Comparison of ENCODE assay signal across 9 mouse cellular contexts in the genomic region with DNA sequence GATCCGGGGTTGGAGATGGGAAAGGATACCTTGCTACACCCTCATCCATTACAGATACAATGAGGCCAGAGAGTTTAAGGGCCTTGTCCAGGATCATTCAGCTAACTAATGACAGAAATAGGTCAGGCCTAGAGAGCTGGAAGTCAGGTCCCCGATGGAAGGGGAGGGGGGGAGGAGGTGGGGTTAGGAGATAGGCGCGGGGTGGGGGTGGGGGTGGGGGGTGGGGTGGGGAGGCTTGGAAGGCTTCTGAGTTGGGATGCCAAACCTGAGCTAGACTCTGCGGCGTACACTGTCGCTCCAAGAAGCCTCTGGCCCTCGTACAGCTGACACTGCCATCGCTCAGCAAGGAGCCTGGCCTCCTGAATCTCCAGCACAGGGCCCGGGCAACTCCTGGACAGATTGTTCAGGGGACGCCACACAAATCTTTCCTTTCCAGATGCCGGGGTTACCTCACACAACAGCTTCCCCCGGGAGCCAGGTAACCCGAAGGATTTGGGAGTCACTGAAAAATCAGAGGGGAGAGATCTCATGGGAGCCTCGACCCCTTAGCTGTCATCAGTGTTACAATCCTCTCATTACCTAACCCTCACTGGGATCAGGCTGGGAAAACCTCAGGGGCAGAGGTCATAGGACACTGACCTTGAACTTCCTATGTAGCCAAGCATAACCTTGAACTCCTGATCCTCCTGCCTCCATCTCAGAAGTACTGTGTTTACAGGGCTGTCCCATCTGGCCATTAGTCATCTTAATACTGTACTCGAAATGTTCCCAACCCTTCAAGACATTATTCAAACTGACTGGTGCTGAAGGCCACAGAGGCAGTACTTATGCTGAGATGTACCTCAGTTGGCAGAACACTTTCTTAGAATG. TPM values are rescaled to one million over a fixed set of nuclear protein-coding genes. Genes with fewer than 3 reads are reported as not detected.
DNase-seq lines count a peak whose midpoint lies in the region; ATAC-seq lines count a peak whose summit lies in the region.
"Had no signal": no experiment of that assay in that cellular context is flagged by ENCODE, and none has a peak within 500 bp of the region (broad histone marks: within the 10 kb centered on the region; RNA-seq: fewer than 3 reads in every experiment).

No protein-coding gene starts in this region.

- WGBS in kidney, embryonic 15.5 days = 39% methylated on average over 13 of the region's 16 CpGs
- 28% methylated on average over 14 of the region's 16 CpGs for WGBS in embryonic facial prominence, embryonic 12.5 days
- WGBS in hindbrain, embryonic 16.5 days = 28% methylated on average over 16 of the region's 16 CpGs
- WGBS in neural tube, embryonic 13.5 days = 41% methylated on average over 14 of the region's 16 CpGs

- H3K4me1 ChIP-seq in kidney, embryonic 15.5 days = peaks cover 27% of the 10 kb centered on the region
- peaks cover 18% of the 10 kb centered on the region for H3K4me1 ChIP-seq in embryonic facial prominence, embryonic 12.5 days
- peaks cover 20% of the 10 kb centered on the region for H3K4me1 ChIP-seq in hindbrain, embryonic 16.5 days (ENCODE audit: control insufficient read depth, insufficient read depth, low read depth, low read length)
- H3K4me1 ChIP-seq in neural tube, embryonic 13.5 days (replicated peaks) = peaks cover 32% of the 10 kb centered on the region

- peak overlapping the region; percentile 99 for H3K27ac ChIP-seq in kidney, embryonic 15.5 days
- H3K27ac ChIP-seq in embryonic facial prominence, embryonic 12.5 days = peak overlapping the region; percentile 98
- H3K27ac ChIP-seq in hindbrain, embryonic 16.5 days (ENCODE audit: low read depth, low read length) = peak overlapping the region; percentile 97
- peak overlapping the region; percentile 99 for H3K27ac ChIP-seq in neural tube, embryonic 13.5 days (replicated peaks)
- H3K27ac ChIP-seq: liver, embryonic 14.5 days had no signal

- H3K4me3 ChIP-seq in kidney, embryonic 15.5 days (replicated peaks) = peak overlapping the region; percentile 60
- H3K4me3 ChIP-seq in embryonic facial prominence, embryonic 12.5 days = peak overlapping the region; percentile 49
- H3K4me3 ChIP-seq in hindbrain, embryonic 16.5 days (ENCODE audit: low read length) = peak overlapping the region; percentile 40
- H3K4me3 ChIP-seq in neural tube, embryonic 13.5 days = peak overlapping the region; percentile 39

- no peaks in the 10 kb centered on the region for H3K9me3 ChIP-seq in kidney, embryonic 15.5 days (replicated peaks)
- no peaks in the 10 kb centered on the region for H3K9me3 ChIP-seq in embryonic facial prominence, embryonic 12.5 days
- no peaks in the 10 kb centered on the region for H3K9me3 ChIP-seq in hindbrain, embryonic 16.5 days (ENCODE audit: control insufficient read depth, low read length)
- no peaks in the 10 kb centered on the region for H3K9me3 ChIP-seq in neural tube, embryonic 13.5 days

- no peak for DNase-seq in kidney, postnatal 36 days
- DNase-seq in layer of hippocampus, adult 11-12 months (ENCODE audit: low spot score) = no peak
- no peak for DNase-seq in lung, adult 18-20 months
- no peak for DNase-seq in thymus, postnatal 4 days

- peaks cover 7% of the 10 kb centered on the region; the same call in 1 of the 2 replicates for H3K27me3 ChIP-seq in kidney, embryonic 15.5 days
- H3K27me3 ChIP-seq in embryonic facial prominence, embryonic 12.5 days = peaks cover 12% of the 10 kb centered on the region; the same call in 1 of the 2 replicates
- no peaks in the 10 kb centered on the region for H3K27me3 ChIP-seq in hindbrain, embryonic 16.5 days (replicated peaks; ENCODE audit: control insufficient read depth, insufficient read depth, low read length)
- H3K27me3 ChIP-seq in neural tube, embryonic 13.5 days = no peaks in the 10 kb centered on the region

- peak overlapping the region; percentile 91 for H3K4me2 ChIP-seq in kidney, embryonic 15.5 days
- H3K4me2 ChIP-seq in embryonic facial prominence, embryonic 12.5 days (replicated peaks) = peak overlapping the region; percentile 71
- peak overlapping the region; percentile 80 for H3K4me2 ChIP-seq in hindbrain, embryonic 16.5 days (ENCODE audit: low read length)
- peak overlapping the region; percentile 60 for H3K4me2 ChIP-seq in neural tube, embryonic 13.5 days

- H3K36me3 ChIP-seq in kidney, embryonic 15.5 days = no peaks in the 10 kb centered on the region
- no peaks in the 10 kb centered on the region for H3K36me3 ChIP-seq in embryonic facial prominence, embryonic 12.5 days
- H3K36me3 ChIP-seq in hindbrain, embryonic 16.5 days (ENCODE audit: control insufficient read depth, insufficient read depth, low read length) = no peaks in the 10 kb centered on the region
- peaks cover 8% of the 10 kb centered on the region; the same call in 1 of the 2 replicates for H3K36me3 ChIP-seq in neural tube, embryonic 13.5 days

- ATAC-seq in kidney, embryonic 15.5 days (replicated peaks; ENCODE audit: low FRiP score) = no peak
- ATAC-seq in embryonic facial prominence, embryonic 12.5 days (ENCODE audit: insufficient number of reproducible peaks, insufficient read depth, low FRiP score, low TSS enrichment) = no peak
- ATAC-seq in hindbrain, embryonic 16.5 days = 0 out of 2 replicates have a peak, but pooled peaks have one; percentile 0
- no peak for ATAC-seq in neural tube, embryonic 13.5 days (ENCODE audit: low read depth)

- H3K9ac ChIP-seq in kidney, embryonic 15.5 days = peak overlapping the region; percentile 71
- H3K9ac ChIP-seq in embryonic facial prominence, embryonic 12.5 days = peak overlapping the region; percentile 66
- peak overlapping the region; percentile 71 for H3K9ac ChIP-seq in hindbrain, embryonic 16.5 days (ENCODE audit: low read depth, low read length)
- peak overlapping the region; percentile 84 for H3K9ac ChIP-seq in neural tube, embryonic 13.5 days
- H3K9ac ChIP-seq: liver, embryonic 14.5 days had no signal

RNA-seq across cellular contexts. Expression of gene Lag3, which starts 6.3 kb away (rescaled TPM):
- polyA plus RNA-seq in kidney, embryonic 15.5 days (2015; fragmentation: Nextera tagmentation; extraction: Ambion mirVana) = 1.7 and 1.8 TPM in 2 replicates
- 3.1 and 4.1 TPM in 2 replicates for polyA plus RNA-seq in embryonic facial prominence, embryonic 12.5 days (2016; fragmentation: Nextera tagmentation; extraction: Ambion mirVana)
- 3.0 and 3.6 TPM in 2 replicates for polyA plus RNA-seq in hindbrain, embryonic 16.5 days (2015; fragmentation: Nextera tagmentation; extraction: Ambion mirVana)
- polyA plus RNA-seq in neural tube, embryonic 13.5 days (2015; fragmentation: Nextera tagmentation; extraction: Ambion mirVana) = 2.2 and 3.2 TPM in 2 replicates

RNA-seq across cellular contexts. Expression of gene Ptms, which starts 14.7 kb away (rescaled TPM):
- 320 TPM in 2 replicates for polyA plus RNA-seq in kidney, embryonic 15.5 days (2015; fragmentation: Nextera tagmentation; extraction: Ambion mirVana)
- 390 and 395 TPM in 2 replicates for polyA plus RNA-seq in embryonic facial prominence, embryonic 12.5 days (2016; fragmentation: Nextera tagmentation; extraction: Ambion mirVana)
- polyA plus RNA-seq in hindbrain, embryonic 16.5 days (2015; fragmentation: Nextera tagmentation; extraction: Ambion mirVana) = 609 and 678 TPM in 2 replicates
- 797 TPM in 2 replicates for polyA plus RNA-seq in neural tube, embryonic 13.5 days (2015; fragmentation: Nextera tagmentation; extraction: Ambion mirVana)

RNA-seq across cellular contexts. Expression of gene Cd4, which starts 17.2 kb away (rescaled TPM):
- 0.06 and 0.26 TPM in 2 replicates for polyA plus RNA-seq in kidney, embryonic 15.5 days (2015; fragmentation: Nextera tagmentation; extraction: Ambion mirVana)
- polyA plus RNA-seq in embryonic facial prominence, embryonic 12.5 days (2016; fragmentation: Nextera tagmentation; extraction: Ambion mirVana) = 0.09 and 0.39 TPM in 2 replicates
- polyA plus RNA-seq in hindbrain, embryonic 16.5 days (2015; fragmentation: Nextera tagmentation; extraction: Ambion mirVana) = 0.26 and 0.27 TPM in 2 replicates
- polyA plus RNA-seq in neural tube, embryonic 13.5 days (2015; fragmentation: Nextera tagmentation; extraction: Ambion mirVana) = 0.21 TPM in 1 of 2 replicates, not detected in the other

RNA-seq across cellular contexts. Expression of gene Mlf2, which starts 26.0 kb away (rescaled TPM):
- 357 and 385 TPM in 2 replicates for polyA plus RNA-seq in kidney, embryonic 15.5 days (2015; fragmentation: Nextera tagmentation; extraction: Ambion mirVana)
- 419 and 427 TPM in 2 replicates for polyA plus RNA-seq in embryonic facial prominence, embryonic 12.5 days (2016; fragmentation: Nextera tagmentation; extraction: Ambion mirVana)
- polyA plus RNA-seq in hindbrain, embryonic 16.5 days (2015; fragmentation: Nextera tagmentation; extraction: Ambion mirVana) = 574 and 587 TPM in 2 replicates
- polyA plus RNA-seq in neural tube, embryonic 13.5 days (2015; fragmentation: Nextera tagmentation; extraction: Ambion mirVana) = 535 and 552 TPM in 2 replicates

RNA-seq across cellular contexts. Expression of gene Gpr162, which starts 41.4 kb away (rescaled TPM):
- 1.2 and 1.6 TPM in 2 replicates for polyA plus RNA-seq in kidney, embryonic 15.5 days (2015; fragmentation: Nextera tagmentation; extraction: Ambion mirVana)
- polyA plus RNA-seq in embryonic facial prominence, embryonic 12.5 days (2016; fragmentation: Nextera tagmentation; extraction: Ambion mirVana) = 3.4 and 3.6 TPM in 2 replicates
- 30.9 and 32.9 TPM in 2 replicates for polyA plus RNA-seq in hindbrain, embryonic 16.5 days (2015; fragmentation: Nextera tagmentation; extraction: Ambion mirVana)
- 21.2 and 22.4 TPM in 2 replicates for polyA plus RNA-seq in neural tube, embryonic 13.5 days (2015; fragmentation: Nextera tagmentation; extraction: Ambion mirVana)
